Mouse (Mus musculus): ENCODE measurements at regions not wholly inside any gene's neighbourhood (a gene's known extent, or its start where the extent isn't known, plus 50 kb on each side); places are given as distances from the start of the nearest gene placed in this dataset.

DNA sequence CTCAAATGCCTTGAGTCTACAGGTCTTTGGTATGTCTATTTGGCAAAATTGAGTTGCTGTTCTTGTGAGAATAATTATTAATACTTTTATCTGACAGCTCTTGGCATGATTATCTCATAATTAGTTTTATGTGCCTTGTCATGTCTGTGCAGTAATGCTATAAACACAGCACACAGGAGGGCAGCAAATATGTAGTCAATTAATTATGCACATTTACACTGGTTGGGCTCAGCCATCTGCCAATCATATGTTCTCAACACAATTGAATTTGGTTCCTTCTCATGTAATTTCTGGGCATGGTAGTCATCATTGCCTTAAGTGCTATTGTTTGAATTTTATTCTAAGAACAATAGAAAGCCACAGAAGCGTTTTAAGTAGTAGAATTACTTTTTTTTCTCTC lies 1650.7 kb upstream of the Tenm2 start:
- H3K4me1 ChIP-seq (ENCODE audit: control insufficient read depth, insufficient read depth, low read length) = no peaks in the 10 kb centered on the region
- no peak for TF ChIP-seq CTCF (IDR thresholded peaks at IDR 0.05; ENCODE audit: insufficient read depth, low read length)
- no peak for TF ChIP-seq POLR2A (IDR thresholded peaks at IDR 0.05; ENCODE audit: borderline replicate concordance, extremely low read depth, low read depth, low read length)
- DNase-seq = no peak
- WGBS = 25% methylated on average over 1 of the region's 1 CpGs
- no peak overlapping the region for H3K4me3 ChIP-seq (replicated peaks; ENCODE audit: extremely low read depth, low read depth, low read length)

DNA sequence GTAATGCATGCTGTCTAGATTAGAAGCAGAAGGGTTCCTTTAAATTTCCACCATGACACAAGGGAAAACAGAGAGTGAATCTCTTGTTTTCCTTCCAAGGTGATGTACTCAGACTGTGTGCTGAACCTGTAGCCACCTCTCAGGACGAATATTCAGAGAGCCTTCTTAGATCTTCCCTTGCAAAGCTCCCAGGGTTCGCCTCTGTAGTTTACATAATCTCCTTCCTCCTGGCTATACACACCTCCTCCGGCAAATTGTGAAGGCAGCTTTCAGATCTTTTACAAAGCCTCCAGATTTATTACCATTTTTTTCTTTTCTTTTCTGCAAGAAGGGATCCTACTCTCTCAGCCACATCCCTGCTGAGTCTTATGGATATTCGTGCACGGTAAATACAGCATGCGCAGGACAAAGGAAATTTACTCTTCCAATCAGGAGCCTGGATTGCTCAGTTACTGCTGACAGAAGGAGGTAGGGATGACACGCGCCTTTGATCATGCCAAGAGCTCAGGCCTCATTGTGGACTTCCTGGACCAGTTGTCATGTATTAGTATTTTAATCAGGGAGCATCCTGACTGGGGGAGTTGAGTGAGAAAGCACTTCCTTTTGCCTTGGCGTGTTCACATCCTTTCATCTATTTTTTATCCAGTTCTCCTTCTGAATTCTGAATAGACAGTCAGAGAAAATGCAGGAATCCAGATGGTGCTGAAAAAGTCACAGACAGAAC lies 1626.0 kb upstream of the Tenm2 start:
- 22% methylated on average over 9 of the region's 9 CpGs for WGBS
- DNase-seq = no peak
- H3K4me3 ChIP-seq (replicated peaks; ENCODE audit: extremely low read depth, low read depth, low read length) = no peak overlapping the region
- no peak for TF ChIP-seq CTCF (IDR thresholded peaks at IDR 0.05; ENCODE audit: insufficient read depth, low read length)
- TF ChIP-seq POLR2A (IDR thresholded peaks at IDR 0.05; ENCODE audit: borderline replicate concordance, extremely low read depth, low read depth, low read length) = no peak
- no peaks in the 10 kb centered on the region for H3K4me1 ChIP-seq (ENCODE audit: control insufficient read depth, insufficient read depth, low read length)

DNA sequence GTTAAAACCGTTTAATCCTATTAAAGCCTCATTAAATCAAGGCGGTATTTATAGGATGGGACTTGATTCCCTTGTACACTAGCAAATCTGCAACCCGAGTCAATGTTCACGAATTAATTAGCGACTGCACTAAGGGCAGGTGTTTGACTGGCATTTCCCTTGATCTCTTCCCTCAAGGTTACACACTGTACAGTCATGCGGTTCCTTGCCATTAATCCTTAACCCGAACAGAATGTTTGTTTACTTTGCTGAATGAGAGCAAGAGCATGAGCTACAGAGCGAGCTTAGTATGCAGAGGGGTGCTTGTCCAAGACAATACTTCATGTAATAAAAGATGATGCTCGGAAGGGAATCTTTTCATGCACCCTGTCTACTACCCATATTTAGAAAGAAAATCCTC lies 1620.9 kb upstream of the Tenm2 start:
- Histone ChIP-seq H3K4me1 (ENCODE audit: control insufficient read depth, insufficient read depth, low read length) (no peaks in the 10 kb centered on the region), H3K4me3 (replicated peaks; ENCODE audit: extremely low read depth, low read depth, low read length) (no peak overlapping the region)
- WGBS = 57% methylated on average over 9 of the region's 9 CpGs
- no peak for TF ChIP-seq CTCF (IDR thresholded peaks at IDR 0.05; ENCODE audit: insufficient read depth, low read length)
- TF ChIP-seq POLR2A (IDR thresholded peaks at IDR 0.05; ENCODE audit: borderline replicate concordance, extremely low read depth, low read depth, low read length) = no peak
- no peak for DNase-seq

DNA sequence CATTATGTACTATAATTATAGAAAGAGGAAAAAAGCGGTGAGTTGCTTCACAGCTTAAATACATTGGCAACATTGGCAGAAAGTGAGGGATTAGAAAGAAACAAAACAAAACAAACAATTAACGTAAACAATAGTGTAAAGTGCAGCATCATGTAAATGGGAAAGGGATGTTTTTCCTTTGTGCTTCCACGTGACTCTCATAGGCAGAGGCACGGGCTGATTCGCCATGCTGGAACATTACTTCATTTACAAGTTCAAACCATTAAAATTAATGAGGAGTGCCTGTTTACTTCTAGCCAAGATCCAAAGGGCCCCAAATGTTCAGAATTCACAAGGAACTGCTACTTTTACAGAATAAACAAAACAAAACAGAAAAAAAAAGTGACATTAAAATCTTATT lies 1593.4 kb upstream of the Tenm2 start:
- DNase-seq = no peak
- no peak overlapping the region for H3K4me3 ChIP-seq (replicated peaks; ENCODE audit: extremely low read depth, low read depth, low read length)
- 59% methylated on average over 5 of the region's 5 CpGs for WGBS
- TF ChIP-seq POLR2A (IDR thresholded peaks at IDR 0.05; ENCODE audit: borderline replicate concordance, extremely low read depth, low read depth, low read length) (no peak), CTCF (IDR thresholded peaks at IDR 0.05; ENCODE audit: insufficient read depth, low read length) (no peak)
- H3K4me1 ChIP-seq (ENCODE audit: control insufficient read depth, insufficient read depth, low read length) = no peaks in the 10 kb centered on the region

DNA sequence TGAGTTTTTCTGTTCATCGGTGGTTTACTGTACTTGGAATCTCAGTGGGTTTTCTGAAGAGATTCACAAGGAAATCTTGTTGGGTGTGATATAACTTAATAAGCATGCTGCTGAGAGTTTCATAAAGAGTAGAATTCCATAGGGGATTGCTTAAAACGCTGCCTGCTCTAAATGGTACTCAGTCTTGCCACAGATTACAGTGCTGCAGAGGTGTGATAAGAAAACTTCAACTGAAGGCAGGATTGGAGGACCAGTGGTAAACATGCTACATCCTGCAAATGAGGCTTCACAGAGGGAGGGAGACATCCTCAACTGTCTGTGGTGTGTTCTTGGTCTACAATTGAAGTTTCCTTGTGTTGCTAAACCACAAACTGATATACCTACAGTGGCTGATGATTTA lies 1592.6 kb upstream of the Tenm2 start:
- H3K4me3 ChIP-seq (replicated peaks; ENCODE audit: extremely low read depth, low read depth, low read length) = no peak overlapping the region
- 61% methylated on average over 2 of the region's 2 CpGs for WGBS
- no peaks in the 10 kb centered on the region for H3K4me1 ChIP-seq (ENCODE audit: control insufficient read depth, insufficient read depth, low read length)
- no peak for TF ChIP-seq CTCF (IDR thresholded peaks at IDR 0.05; ENCODE audit: insufficient read depth, low read length)
- no peak for TF ChIP-seq POLR2A (IDR thresholded peaks at IDR 0.05; ENCODE audit: borderline replicate concordance, extremely low read depth, low read depth, low read length)
- no peak for DNase-seq

DNA sequence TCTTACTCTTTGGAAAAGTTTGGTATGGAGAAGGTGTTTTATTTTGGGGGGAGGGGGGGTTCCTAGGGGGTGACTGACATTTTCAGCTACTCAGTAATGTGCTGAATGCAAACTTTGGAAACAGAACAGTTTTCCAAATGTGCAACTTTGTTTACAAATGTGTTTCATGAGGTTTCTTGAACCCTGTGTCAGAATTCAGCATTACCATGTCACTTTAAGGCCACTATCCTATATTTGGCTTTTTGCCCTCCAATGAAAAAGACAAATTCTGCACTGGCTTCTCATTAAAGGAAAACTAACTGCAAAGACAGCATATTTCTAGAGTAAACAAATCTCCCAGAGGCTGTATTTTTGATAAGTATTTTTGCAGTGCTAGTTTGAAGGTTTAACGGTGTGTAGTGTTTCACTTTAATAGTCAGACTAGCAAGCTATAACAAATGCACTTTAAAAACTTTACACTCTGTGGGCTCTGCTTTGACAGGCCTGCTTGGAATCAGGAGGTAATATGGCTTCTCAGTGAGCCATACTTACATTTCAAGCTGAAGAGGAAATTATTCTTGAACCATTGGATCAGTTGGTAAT lies 1589.5 kb upstream of the Tenm2 start:
- 57% methylated on average over 1 of the region's 1 CpGs for WGBS
- Histone ChIP-seq H3K4me3 (replicated peaks; ENCODE audit: extremely low read depth, low read depth, low read length) (no peak overlapping the region), H3K4me1 (ENCODE audit: control insufficient read depth, insufficient read depth, low read length) (no peaks in the 10 kb centered on the region)
- TF ChIP-seq POLR2A (IDR thresholded peaks at IDR 0.05; ENCODE audit: borderline replicate concordance, extremely low read depth, low read depth, low read length) (no peak), CTCF (IDR thresholded peaks at IDR 0.05; ENCODE audit: insufficient read depth, low read length) (no peak)
- no peak for DNase-seq

DNA sequence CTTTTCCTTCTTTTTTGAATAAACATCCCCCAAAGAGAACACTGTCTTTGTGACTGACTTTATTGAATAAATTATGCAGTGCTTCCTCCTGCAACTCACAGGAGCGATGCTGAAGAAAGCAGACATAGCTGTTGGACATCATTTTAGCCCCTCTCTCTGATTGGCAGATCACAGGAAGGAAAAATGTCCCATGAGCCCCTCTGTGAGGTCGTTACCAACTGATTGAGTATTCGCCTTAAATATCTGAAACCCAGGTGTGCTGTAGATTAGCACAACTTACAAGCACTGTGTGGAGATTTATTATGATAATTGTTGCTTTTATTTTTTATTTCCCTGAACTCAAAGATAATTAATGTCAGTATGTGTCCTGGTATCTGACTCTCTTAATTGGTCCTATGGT lies 1582.4 kb upstream of the Tenm2 start:
- Histone ChIP-seq H3K4me1 (ENCODE audit: control insufficient read depth, insufficient read depth, low read length) (no peaks in the 10 kb centered on the region), H3K4me3 (replicated peaks; ENCODE audit: extremely low read depth, low read depth, low read length) (no peak overlapping the region)
- TF ChIP-seq POLR2A (IDR thresholded peaks at IDR 0.05; ENCODE audit: borderline replicate concordance, extremely low read depth, low read depth, low read length) (no peak), CTCF (IDR thresholded peaks at IDR 0.05; ENCODE audit: insufficient read depth, low read length) (no peak)
- no peak for DNase-seq
- 69% methylated on average over 3 of the region's 3 CpGs for WGBS

DNA sequence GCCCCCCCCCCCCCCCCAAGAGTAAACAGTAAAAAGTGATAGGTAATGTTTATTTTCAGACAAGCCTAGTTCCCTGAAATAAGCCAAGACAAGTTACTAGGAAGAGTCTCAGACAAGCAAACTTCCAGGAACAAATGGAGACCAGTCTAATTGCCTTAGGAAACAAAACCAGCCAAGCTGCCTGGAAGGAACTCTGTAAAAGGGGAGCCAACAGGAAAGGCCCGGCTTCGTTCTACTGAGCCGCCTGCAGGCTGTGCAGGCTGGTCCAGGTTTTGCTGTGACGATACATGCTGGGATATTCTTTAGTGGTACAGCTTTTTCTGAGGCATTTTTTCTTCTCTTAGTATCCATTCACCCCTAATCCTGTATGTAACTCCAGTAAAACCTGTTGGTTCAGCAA lies 1547.8 kb upstream of the Tenm2 start:
- WGBS = 57% methylated on average over 4 of the region's 4 CpGs
- no peak for DNase-seq
- TF ChIP-seq CTCF (IDR thresholded peaks at IDR 0.05; ENCODE audit: insufficient read depth, low read length) = no peak
- TF ChIP-seq POLR2A (IDR thresholded peaks at IDR 0.05; ENCODE audit: borderline replicate concordance, extremely low read depth, low read depth, low read length) = no peak
- Histone ChIP-seq H3K4me1 (ENCODE audit: control insufficient read depth, insufficient read depth, low read length) (no peaks in the 10 kb centered on the region), H3K4me3 (replicated peaks; ENCODE audit: extremely low read depth, low read depth, low read length) (no peak overlapping the region)

DNA sequence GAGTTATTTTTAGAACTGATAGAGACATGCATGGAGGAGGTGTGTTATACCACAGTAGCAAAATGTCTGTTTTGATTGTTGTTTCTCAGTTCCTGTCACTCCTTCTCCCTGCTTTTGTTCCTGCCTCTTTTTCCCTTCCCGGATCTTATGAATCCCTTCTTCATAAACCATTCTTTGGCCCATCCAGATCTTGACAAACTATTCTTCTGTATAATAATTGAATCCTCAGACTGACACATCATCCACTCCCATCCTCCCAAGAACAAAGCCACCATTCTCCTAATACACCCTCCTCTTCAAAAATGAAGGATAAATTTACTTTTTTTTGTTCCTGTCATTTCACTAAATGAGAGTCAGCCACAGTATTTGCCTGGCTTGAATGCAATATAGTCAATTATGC lies 1543.8 kb upstream of the Tenm2 start:
- no peak for DNase-seq
- TF ChIP-seq CTCF (IDR thresholded peaks at IDR 0.05; ENCODE audit: insufficient read depth, low read length) (no peak), POLR2A (IDR thresholded peaks at IDR 0.05; ENCODE audit: borderline replicate concordance, extremely low read depth, low read depth, low read length) (no peak)
- H3K4me3 ChIP-seq (replicated peaks; ENCODE audit: extremely low read depth, low read depth, low read length) = no peak overlapping the region
- 77% methylated on average over 1 of the region's 1 CpGs for WGBS
- H3K4me1 ChIP-seq (ENCODE audit: control insufficient read depth, insufficient read depth, low read length) = no peaks in the 10 kb centered on the region

DNA sequence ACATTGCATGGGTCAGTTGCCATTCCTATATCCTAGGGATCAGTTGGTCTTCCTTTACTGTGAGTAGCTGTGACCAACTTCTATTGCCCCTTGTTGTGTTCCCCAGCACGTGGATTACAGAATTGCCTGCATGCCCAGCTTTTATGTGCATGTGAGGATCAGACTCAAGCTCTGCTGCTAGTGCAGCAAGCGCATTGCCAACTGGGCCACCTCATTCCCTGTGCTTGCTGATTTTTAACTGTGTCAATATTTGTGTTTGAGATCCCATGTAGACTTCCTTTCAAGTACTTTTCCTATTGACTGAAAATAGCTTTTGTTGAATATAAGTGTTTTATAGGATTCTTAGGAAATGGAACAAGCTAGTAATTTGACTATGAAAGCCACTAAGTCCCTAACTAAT lies 1526.5 kb upstream of the Tenm2 start:
- TF ChIP-seq CTCF (IDR thresholded peaks at IDR 0.05; ENCODE audit: insufficient read depth, low read length) (no peak), POLR2A (IDR thresholded peaks at IDR 0.05; ENCODE audit: borderline replicate concordance, extremely low read depth, low read depth, low read length) (no peak)
- H3K4me1 ChIP-seq (ENCODE audit: control insufficient read depth, insufficient read depth, low read length) = no peaks in the 10 kb centered on the region
- 56% methylated on average over 2 of the region's 2 CpGs for WGBS
- DNase-seq = no peak
- H3K4me3 ChIP-seq (replicated peaks; ENCODE audit: extremely low read depth, low read depth, low read length) = no peak overlapping the region
